Mouse (Mus musculus) adrenal gland, postnatal 4 days (tissue): ENCODE data around the gene Retreg1. TPM values are rescaled to one million over a fixed set of nuclear protein-coding genes. Genes with fewer than 3 reads are reported as not detected.
A peak's percentile ranks its signal among the peaks of the same experiment; 100 is the strongest.
"Not testable (repeated sequence)": the region's sequence is repeated elsewhere in the genome, so short reads cannot be mapped to it uniquely, and the experiment has no call there.

Experiments
- DNase-seq, 2 experiments: peaks; one replicate each; pipeline ENCODE4 v3.0.0; 2021 to 2022; ENCODE audit warnings: low spot score in 2 of 2, mixed read lengths in 2 of 2
- total RNA-seq, 2 experiments: library from RNA; stranded (reverse); gene quantifications; 2 replicates each; pipeline ENCODE4 v1.2.3; 2021

Retreg1 gene
- total RNA-seq, 2 experiments from 2014 or later: 33.5 to 40.0 TPM

GRCm38 (mm10) chr15:25943386-25944137 lies 100.6 kb downstream of the Retreg1 start:
- no peak for DNase-seq

- DNase-seq: no peak
Observed at GRCm38 (mm10) chr15:25945224-25945623, 102.2 kb downstream of the Retreg1 start.

GRCm38 (mm10) chr15:25946482-25946881 lies 103.5 kb downstream of the Retreg1 start:
- no peak for DNase-seq

GRCm38 (mm10) chr15:25947383-25947782 lies 104.4 kb downstream of the Retreg1 start:
- DNase-seq: no peak

- no peak for DNase-seq
Observed at GRCm38 (mm10) chr15:25948257-25949223, 105.6 kb downstream of the Retreg1 start.

GRCm38 (mm10) chr15:25949696-25950095 lies 106.7 kb downstream of the Retreg1 start:
- no peak for DNase-seq

GRCm38 (mm10) chr15:25950584-25950983 lies 107.6 kb downstream of the Retreg1 start:
- DNase-seq: no peak

GRCm38 (mm10) chr15:25951037-25951436 lies 108.1 kb downstream of the Retreg1 start:
- no peak for DNase-seq

- DNase-seq: no peak
Observed at GRCm38 (mm10) chr15:25956001-25956400, 113.0 kb downstream of the Retreg1 start.

- no peak for DNase-seq
Observed at GRCm38 (mm10) chr15:25956422-25957117, 113.6 kb downstream of the Retreg1 start.

GRCm38 (mm10) chr15:25957651-25958050 lies 114.7 kb downstream of the Retreg1 start:
- DNase-seq: no peak

- DNase-seq: no peak
Observed at GRCm38 (mm10) chr15:25959375-25959774, 116.4 kb downstream of the Retreg1 start.

GRCm38 (mm10) chr15:25960231-25960630 lies 117.3 kb downstream of the Retreg1 start:
- DNase-seq: no peak

GRCm38 (mm10) chr15:25966220-25966774 lies 123.3 kb downstream of the Retreg1 start:
- DNase-seq: no peak

- DNase-seq: no peak
Observed at GRCm38 (mm10) chr15:25971596-25971995, 128.6 kb downstream of the Retreg1 start.

- DNase-seq: no peak
Observed at GRCm38 (mm10) chr15:25972758-25973157, 129.8 kb downstream of the Retreg1 start.

- no peak for DNase-seq
Observed at GRCm38 (mm10) chr15:25974352-25974751, 131.4 kb downstream of the Retreg1 start.

GRCm38 (mm10) chr15:25975810-25976209 lies 132.8 kb downstream of the Retreg1 start:
- no peak for DNase-seq

- DNase-seq: not testable (repeated sequence)
Observed at GRCm38 (mm10) chr15:25983614-25984013, 140.6 kb downstream of the Retreg1 start.

- peak; percentile 63 to 89 for DNase-seq
Observed at GRCm38 (mm10) chr15:25984067-25984733, 141.2 kb downstream of the Retreg1 start, which contains the start of gene Zfp622. Gene Zfp622 (plus strand): TSS chr15:25984366.
